Mouse (Mus musculus) thymus, adult 2 months (tissue): Measurements from ENCODE around the gene Secisbp2. TPM values are rescaled to one million over a fixed set of nuclear protein-coding genes. Genes with fewer than 3 reads are reported as not detected.

Experiments used
- DNase-seq: peaks from one replicate; pipeline ENCODE4 v3.0.0; 2021
- H3K27ac ChIP-seq: fragments of 200-500 bp; 2 replicates; pipeline ENCODE4 v1.5.1; 2012; ENCODE audit warnings: low read length, control low read depth; ENCODE audit not compliant: control insufficient read depth, insufficient read depth
- H3K27me3 ChIP-seq: fragments of 200-500 bp; 2 replicates; pipeline ENCODE4 v1.6.1; 2012; ENCODE audit warnings: mild to moderate bottlenecking, low read length, moderate library complexity, mixed read lengths; ENCODE audit not compliant: control insufficient read depth, insufficient read depth
- H3K36me3 ChIP-seq: fragments of 200-500 bp; 2 replicates; pipeline ENCODE4 v1.6.1; 2012; ENCODE audit warnings: mild to moderate bottlenecking, low read length, moderate library complexity; ENCODE audit not compliant: control insufficient read depth, insufficient read depth
- H3K4me1 ChIP-seq: fragments of 200-500 bp; replicated peaks from 2 replicates; pipeline ENCODE4 v1.6.1; 2012; ENCODE audit warnings: low read length; ENCODE audit not compliant: control insufficient read depth, insufficient read depth
- H3K4me3 ChIP-seq: fragments of 200-500 bp; 2 replicates; pipeline ENCODE4 v1.5.1; 2012; ENCODE audit warnings: mild to moderate bottlenecking, low read length, control low read depth, moderate library complexity; ENCODE audit not compliant: control insufficient read depth, insufficient read depth
- CTCF ChIP-seq: fragments of 200-500 bp; IDR thresholded peaks from 2 replicates; pipeline ENCODE4 v1.5.1; 2012; ENCODE audit warnings: mild to moderate bottlenecking, control low read depth, low read length, moderate library complexity, borderline replicate concordance; ENCODE audit not compliant: control insufficient read depth, poor library complexity, insufficient read depth; ENCODE audit errors: extremely low read depth
- POLR2A ChIP-seq: fragments of 200-500 bp; IDR thresholded peaks from 2 replicates; pipeline ENCODE4 v1.6.1; 2012; ENCODE audit warnings: mild to moderate bottlenecking, low read length, control low read depth, moderate library complexity; ENCODE audit not compliant: control insufficient read depth, poor library complexity, insufficient read depth; ENCODE audit errors: extremely low read depth
- WGBS: fragments of 180-500 bp; shearing (Covaris S2); methylation state at CpG from one replicate; pipeline ENCODE4 v1.1.7; 2018; 5-methylcytosine and 5-hydroxymethylcytosine counted together
- polyA plus RNA-seq: library from polyadenylated mRNA; depleted of rRNA; stranded (reverse); fragments of >200 nt; gene quantifications from 2 replicates; pipeline ENCODE4 v1.2.3, GENCODE M21; 2012

The Secisbp2 gene
- polyA plus RNA-seq, 1 experiment, result 50.8 TPM

- H3K4me3 ChIP-seq, result no peak overlapping the region
- H3K27ac ChIP-seq, result no peak overlapping the region
- no peaks in the 10 kb centered on the region for H3K27me3 ChIP-seq
- H3K4me1 ChIP-seq, result peaks cover 9% of the 10 kb centered on the region; the same call in 1 of the 2 replicates
- no peak for DNase-seq
- H3K36me3 ChIP-seq, result no peaks in the 10 kb centered on the region
- no peak for TF ChIP-seq CTCF
- no peak for TF ChIP-seq POLR2A
- 77% methylated on average over 11 of the region's 11 CpGs for WGBS
Observed at GRCm38 (mm10) chr13:51642171-51642778, 9.2 kb upstream of the Secisbp2 start.

DNA sequence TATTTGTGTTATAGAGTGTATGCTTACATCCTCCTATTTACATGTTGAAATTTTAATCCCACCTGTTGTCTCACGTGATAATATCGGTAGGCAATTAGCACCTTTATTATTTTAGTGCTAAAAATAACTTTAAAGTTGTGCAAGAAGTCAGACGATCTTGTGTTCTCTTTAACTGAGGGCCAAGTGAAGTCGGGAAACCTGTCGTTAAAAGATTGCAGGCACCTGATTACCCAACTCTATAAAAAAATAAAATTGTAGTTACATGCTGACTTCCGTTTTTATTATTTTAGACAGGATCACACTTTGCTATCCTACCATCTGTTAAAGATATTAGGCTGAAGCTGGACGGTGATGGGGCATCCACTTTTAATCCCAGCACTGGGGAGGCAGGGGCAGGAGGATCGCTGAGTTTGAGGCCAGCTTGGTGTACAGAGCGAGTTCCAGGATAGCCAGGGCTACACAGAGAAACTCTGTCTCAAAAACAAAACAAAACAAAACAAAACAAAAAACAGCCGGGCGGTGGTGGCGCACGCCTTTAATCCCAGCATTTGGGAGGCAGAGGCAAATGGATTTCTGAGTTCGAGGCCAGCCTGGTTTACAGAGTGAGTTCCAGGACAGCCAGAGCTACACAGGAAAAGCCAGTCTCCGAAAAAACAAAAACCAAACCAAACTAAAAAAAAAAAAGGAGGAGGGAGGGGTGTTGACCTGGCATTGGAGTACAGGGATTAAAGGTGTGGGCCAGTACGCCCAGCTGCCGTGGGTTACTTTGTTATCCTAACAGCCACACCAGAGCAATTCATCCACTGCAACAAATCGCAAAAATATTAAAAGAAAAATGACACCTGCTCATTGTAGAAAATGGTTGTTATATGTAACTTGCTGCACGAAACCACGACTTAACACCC lies 7.3 kb upstream of the Secisbp2 start:
- peak overlapping the region; percentile 82 for H3K4me3 ChIP-seq
- no peaks in the 10 kb centered on the region for H3K36me3 ChIP-seq
- WGBS, result 51% methylated on average over 20 of the region's 20 CpGs
- peaks cover 9% of the 10 kb centered on the region; the same call in 1 of the 2 replicates for H3K4me1 ChIP-seq
- TF ChIP-seq POLR2A (no peak), CTCF (no peak)
- H3K27me3 ChIP-seq, result no peaks in the 10 kb centered on the region
- H3K27ac ChIP-seq, result peak overlapping the region; percentile 62
- DNase-seq, result no peak

- H3K27me3 ChIP-seq, result no peaks in the 10 kb centered on the region
- H3K4me3 ChIP-seq, result peak within 1 kb of the TSS; percentile 89
- peaks cover 9% of the 10 kb centered on the region; the same call in 1 of the 2 replicates for H3K4me1 ChIP-seq
- peak; percentile 56; the same call in 1 of the 2 replicates for TF ChIP-seq CTCF
- TF ChIP-seq POLR2A, result peak; percentile 69
- H3K27ac ChIP-seq, result peak within 1 kb of the TSS; percentile 62
- WGBS, result under 1% methylated on average over 83 of the region's 83 CpGs
- peak; percentile 97 for DNase-seq
- H3K36me3 ChIP-seq, result no peaks in the 10 kb centered on the region
Observed at GRCm38 (mm10) chr13:51644829-51645789, 6.4 kb upstream of the Secisbp2 start, which contains the start of gene Cks2. Gene Cks2, plus strand, starts transcription at chr13:51645232.

- TF ChIP-seq POLR2A, result no peak
- TF ChIP-seq CTCF, result no peak
- peak overlapping the region; percentile 89 for H3K4me3 ChIP-seq
- no peak overlapping the region for H3K27ac ChIP-seq
- H3K27me3 ChIP-seq, result no peaks in the 10 kb centered on the region
- 1% methylated on average over 7 of the region's 7 CpGs for WGBS
- H3K4me1 ChIP-seq, result peaks cover 9% of the 10 kb centered on the region; the same call in 1 of the 2 replicates
- H3K36me3 ChIP-seq, result no peaks in the 10 kb centered on the region
- peak; percentile 12 for DNase-seq
Observed at GRCm38 (mm10) chr13:51645872-51646271, 5.6 kb upstream of the Secisbp2 start.

GRCm38 (mm10) chr13:51646362-51647027 lies 5.0 kb upstream of the Secisbp2 start:
- WGBS, result 21% methylated on average over 3 of the region's 3 CpGs
- peaks cover 14% of the 10 kb centered on the region for H3K4me1 ChIP-seq

More at GRCm38 (mm10) chr13:51646362-51647027, 5.0 kb upstream of the Secisbp2 start:
- Histone ChIP-seq H3K36me3 (no peaks in the 10 kb centered on the region), H3K27me3 (no peaks in the 10 kb centered on the region), H3K27ac (no peak overlapping the region), H3K4me3 (no peak overlapping the region)
- no peak for DNase-seq
- TF ChIP-seq CTCF (no peak), POLR2A (no peak)
